Mouse (Mus musculus): ENCODE results near the gene Abcc9. TPM values are rescaled to one million over a fixed set of nuclear protein-coding genes. Genes with fewer than 3 reads are reported as not detected.

The Abcc9 gene
- total and polyA plus RNA-seq, 3 experiments, result not detected

DNA sequence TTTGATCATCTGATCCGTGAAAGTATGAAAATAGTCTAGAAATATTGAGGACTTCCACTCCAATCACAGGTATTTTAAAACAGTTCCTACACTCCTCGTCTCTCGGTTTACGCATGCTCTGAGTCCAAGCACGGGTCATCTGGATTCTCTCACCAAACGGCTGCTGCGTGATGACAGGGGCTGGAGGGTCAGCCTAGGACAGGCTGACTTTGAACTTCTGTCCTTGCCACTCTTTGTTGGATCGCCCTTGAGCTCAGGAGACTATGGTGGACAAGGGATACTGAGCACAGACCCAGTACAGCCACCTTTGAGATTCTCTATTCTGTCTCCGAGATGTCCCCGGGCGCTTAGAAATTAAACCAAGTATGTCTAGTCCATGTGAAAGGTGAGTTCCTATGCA is 12.4 kb downstream of the Abcc9 start:
- Histone ChIP-seq H3K9me3 (replicated peaks; ENCODE audit: low read length) (no peaks in the 10 kb centered on the region), H3K4me1 (ENCODE audit: control insufficient read depth in 1 of 2, insufficient read depth in 2 of 2) (0 out of 4 replicates have a peak, but pooled peaks cover 2 to 3% of the 10 kb centered on the region in 2 experiments), H3K4me2 (ENCODE audit: insufficient read depth, low read depth, poor library complexity, severe bottlenecking) (no peak overlapping the region), H3K79me2 (replicated peaks; ENCODE audit: control insufficient read depth, extremely low read depth, insufficient read depth, poor library complexity, severe bottlenecking) (no peaks in the 10 kb centered on the region), H3K27ac (ENCODE audit: insufficient read depth, low read depth) (no peak overlapping the region), H3K4me3 (replicated peaks in 1 of 3; ENCODE audit: low read depth in 2 of 3, low read length in 2 of 3, poor library complexity in 1 of 3) (no peak overlapping the region), H3K36me3 (replicated peaks in 1 of 2; ENCODE audit: control insufficient read depth in 1 of 2, insufficient read depth in 1 of 2, low read length in 1 of 2) (no peaks in the 10 kb centered on the region), H3K9ac (ENCODE audit: insufficient read depth, low read depth) (no peak overlapping the region), H3K27me3 (replicated peaks) (no peaks in the 10 kb centered on the region)
- no peak for DNase-seq (ENCODE audit: extremely low read depth)
- in situ Hi-C loops (cut with MboI; ENCODE audit: low pct_ligation_motif_present, low pct_unique_long_range_greater_than_20kb, low sequenced_read_pairs) (no loop called here), dilution Hi-C loops (cut with MboI; ENCODE audit: extremely low pct_ligation_motif_present, extremely low pct_unique_long_range_greater_than_20kb, low sequenced_read_pairs) (no loop called here)
- TF ChIP-seq RCOR1 (conservative IDR thresholded peaks at IDR 0.05; ENCODE audit: low read depth, low read length) (no peak), ETS1 (conservative IDR thresholded peaks at IDR 0.05; ENCODE audit: low read depth, low read length) (no peak), MAFK (IDR thresholded peaks at IDR 0.05; ENCODE audit: insufficient replicate concordance, low read length) (no peak), IRF4 (IDR thresholded peaks at IDR 0.05; ENCODE audit: low read depth, low read length) (no peak)

DNA sequence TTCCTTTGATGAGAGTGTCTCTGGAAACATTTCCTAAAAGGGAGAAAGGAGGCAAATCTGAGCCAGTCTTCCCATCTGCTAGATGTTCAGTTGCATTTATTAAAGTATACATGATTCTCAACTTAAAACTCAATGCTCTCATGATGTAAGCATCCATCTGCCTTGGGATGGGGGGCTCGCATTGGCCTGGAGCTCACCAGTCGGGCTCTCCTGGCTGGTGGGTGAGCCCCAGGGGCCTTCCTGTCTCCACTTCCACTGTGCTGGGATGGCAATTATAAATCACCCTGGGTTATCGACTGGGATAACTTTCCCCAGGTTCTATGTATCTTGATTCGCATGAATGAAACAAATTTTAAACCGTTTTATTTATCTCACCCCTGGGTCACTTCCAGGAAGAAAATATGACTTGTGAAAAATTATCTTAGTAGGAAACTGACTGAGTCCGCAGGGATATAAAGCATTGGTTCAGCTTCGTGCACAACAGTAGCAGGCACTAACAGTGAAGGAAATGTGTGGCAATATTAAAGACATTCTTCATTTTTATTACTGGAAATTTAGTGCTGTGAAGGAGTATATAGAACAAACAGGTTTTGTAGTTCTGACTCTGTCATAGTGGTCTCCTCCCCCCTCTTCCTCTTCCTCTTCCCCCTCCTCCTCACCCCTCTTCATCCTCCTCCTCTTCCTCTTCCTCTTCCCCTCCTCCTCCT is 19.0 kb downstream of the Abcc9 start:
- no peak for DNase-seq (ENCODE audit: extremely low read depth)
- H3K27me3 ChIP-seq (replicated peaks), result peaks cover 1% of the 10 kb centered on the region
- no peak overlapping the region for H3K4me2 ChIP-seq (ENCODE audit: insufficient read depth, low read depth, poor library complexity, severe bottlenecking)
- H3K4me3 ChIP-seq (replicated peaks in 1 of 3; ENCODE audit: low read depth in 2 of 3, low read length in 2 of 3, poor library complexity in 1 of 3), result no peak overlapping the region
- H3K4me1 ChIP-seq (ENCODE audit: control insufficient read depth in 1 of 2, insufficient read depth in 2 of 2), result 0 out of 4 replicates have a peak, but pooled peaks cover 0 to 2% of the 10 kb centered on the region in 2 experiments
- no peaks in the 10 kb centered on the region for H3K79me2 ChIP-seq (replicated peaks; ENCODE audit: control insufficient read depth, extremely low read depth, insufficient read depth, poor library complexity, severe bottlenecking)
- H3K9ac ChIP-seq (ENCODE audit: insufficient read depth, low read depth), result no peak overlapping the region
- in situ Hi-C loops (cut with MboI; ENCODE audit: low pct_ligation_motif_present, low pct_unique_long_range_greater_than_20kb, low sequenced_read_pairs), result no loop called here
- dilution Hi-C loops (cut with MboI; ENCODE audit: extremely low pct_ligation_motif_present, extremely low pct_unique_long_range_greater_than_20kb, low sequenced_read_pairs), result no loop called here
- no peak overlapping the region for H3K27ac ChIP-seq (ENCODE audit: insufficient read depth, low read depth)
- TF ChIP-seq ELF1 (IDR thresholded peaks at IDR 0.05; ENCODE audit: low read depth, low read length) (no peak), GABPA (IDR thresholded peaks at IDR 0.05; ENCODE audit: insufficient replicate concordance, low read depth, low read length) (no peak)
- H3K36me3 ChIP-seq (replicated peaks in 1 of 2; ENCODE audit: control insufficient read depth in 1 of 2, insufficient read depth in 1 of 2, low read length in 1 of 2), result no peaks in the 10 kb centered on the region
- H3K9me3 ChIP-seq (replicated peaks; ENCODE audit: low read length), result peaks cover 2% of the 10 kb centered on the region

DNA sequence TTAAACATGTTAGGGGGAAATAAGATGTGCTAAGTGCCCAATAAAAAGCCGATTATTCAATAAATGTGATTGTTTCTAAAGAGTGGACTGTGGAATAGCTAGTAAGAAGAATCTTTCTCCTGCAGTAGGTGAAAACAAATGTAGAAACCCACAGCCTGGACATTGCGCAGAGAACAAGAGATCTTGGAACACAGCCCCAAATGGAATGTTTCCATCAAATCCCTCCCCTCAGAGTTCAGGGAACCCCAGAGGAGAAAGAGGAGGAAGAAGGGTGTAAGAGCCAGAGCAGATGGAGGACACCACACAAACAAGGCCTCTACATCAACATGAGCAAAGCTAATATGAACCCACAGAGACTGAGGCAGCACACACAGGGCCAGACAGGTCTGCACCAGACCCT is 32.1 kb downstream of the Abcc9 start:
- in situ Hi-C loops (cut with MboI; ENCODE audit: low pct_ligation_motif_present, low pct_unique_long_range_greater_than_20kb, low sequenced_read_pairs) (no loop called here), dilution Hi-C loops (cut with MboI; ENCODE audit: extremely low pct_ligation_motif_present, extremely low pct_unique_long_range_greater_than_20kb, low sequenced_read_pairs) (no loop called here)
- Histone ChIP-seq H3K27me3 (replicated peaks) (no peaks in the 10 kb centered on the region), H3K27ac (ENCODE audit: insufficient read depth, low read depth) (no peak overlapping the region), H3K4me1 (ENCODE audit: control insufficient read depth in 1 of 2, insufficient read depth in 2 of 2) (no peaks in the 10 kb centered on the region), H3K9me3 (replicated peaks; ENCODE audit: low read length) (peaks cover 5% of the 10 kb centered on the region), H3K36me3 (replicated peaks in 1 of 2; ENCODE audit: control insufficient read depth in 1 of 2, insufficient read depth in 1 of 2, low read length in 1 of 2) (no peaks in the 10 kb centered on the region), H3K4me3 (replicated peaks in 1 of 3; ENCODE audit: low read depth in 2 of 3, low read length in 2 of 3, poor library complexity in 1 of 3) (no peak overlapping the region), H3K79me2 (replicated peaks; ENCODE audit: control insufficient read depth, extremely low read depth, insufficient read depth, poor library complexity, severe bottlenecking) (no peaks in the 10 kb centered on the region), H3K4me2 (ENCODE audit: insufficient read depth, low read depth, poor library complexity, severe bottlenecking) (no peak overlapping the region), H3K9ac (ENCODE audit: insufficient read depth, low read depth) (no peak overlapping the region)
- no peak for DNase-seq (ENCODE audit: extremely low read depth)
- no peak for TF ChIP-seq MAFK (IDR thresholded peaks at IDR 0.05; ENCODE audit: insufficient replicate concordance, low read length)
- TF ChIP-seq MAX (IDR thresholded peaks at IDR 0.05; ENCODE audit: low read length), result no peak
- no peak for TF ChIP-seq MAZ (IDR thresholded peaks at IDR 0.05; ENCODE audit: low read depth, low read length)
- TF ChIP-seq ZMIZ1 (IDR thresholded peaks at IDR 0.05; ENCODE audit: low read depth, low read length), result no peak
- no peak for TF ChIP-seq USF2 (conservative IDR thresholded peaks at IDR 0.05; ENCODE audit: low read depth, low read length)
- no peak for TF ChIP-seq EP300 (IDR thresholded peaks at IDR 0.05; ENCODE audit: low read length)
- TF ChIP-seq ZKSCAN1 (IDR thresholded peaks at IDR 0.05; ENCODE audit: borderline replicate concordance, low read depth, low read length), result no peak
- TF ChIP-seq PAX5 (IDR thresholded peaks at IDR 0.05; ENCODE audit: low read length), result no peak
- no peak for TF ChIP-seq RAD21 (IDR thresholded peaks at IDR 0.05; ENCODE audit: low read depth, low read length)
- no peak for TF ChIP-seq ZC3H11A (IDR thresholded peaks at IDR 0.05; ENCODE audit: low read depth, low read length)
- no peak for TF ChIP-seq JUND (conservative IDR thresholded peaks at IDR 0.05; ENCODE audit: low read depth, low read length)
- no peak for TF ChIP-seq JUN (IDR thresholded peaks at IDR 0.05; ENCODE audit: insufficient read depth, low read depth, low read length)
- no peak for TF ChIP-seq KAT2A (IDR thresholded peaks at IDR 0.05; ENCODE audit: insufficient replicate concordance, low read length)
